Mouse (Mus musculus) erythroblast, embryonic 14.5 days (primary cell): ENCODE results near the gene Prx.

ENCODE experiments used
- GATA1 ChIP-seq: IDR thresholded peaks from 2 replicates; pipeline ENCODE4 v1.6.1; 2012; ENCODE audit warnings: low read length, inconsistent platforms, mixed read lengths
- TAL1 ChIP-seq: IDR thresholded peaks from 3 replicates; pipeline ENCODE4 v1.6.1; 2012; ENCODE audit warnings: low read length, inconsistent platforms, mixed read lengths

DNA sequence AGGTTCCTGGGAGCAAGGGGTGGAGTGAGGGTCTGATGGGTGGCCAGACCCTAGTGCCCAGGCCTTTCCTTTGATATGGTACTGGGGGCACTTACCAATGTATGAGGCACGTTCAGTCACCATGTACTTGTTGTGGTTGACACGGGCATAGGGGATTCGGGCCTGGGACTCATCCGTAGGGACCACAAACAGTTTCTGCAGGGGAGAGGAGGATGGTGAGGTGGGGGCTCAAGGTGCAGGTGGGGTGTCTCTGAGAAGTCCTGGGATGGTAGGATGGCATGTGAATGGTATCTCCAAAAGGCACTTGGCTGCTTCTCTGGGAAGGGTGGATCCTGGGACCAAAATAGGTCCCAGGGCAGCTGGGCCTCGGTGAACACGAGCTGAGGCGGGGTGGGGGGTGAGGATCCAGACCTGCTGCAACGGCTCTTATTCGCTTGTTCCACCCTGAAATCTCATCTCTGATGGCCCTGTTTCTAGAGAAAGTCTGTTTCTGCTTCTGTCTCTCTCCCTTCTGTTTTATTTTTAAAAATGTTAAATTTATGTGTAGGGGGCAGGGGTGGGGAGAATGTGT is 33.4 kb downstream of the Prx start:
- no peak for TF ChIP-seq TAL1
- no peak for TF ChIP-seq GATA1
